Mouse (Mus musculus): ENCODE measurements at regions not wholly inside any gene's neighbourhood (a gene's known extent, or its start where the extent isn't known, plus 50 kb on each side); places are given as distances from the start of the nearest gene placed in this dataset.

- DNase-seq: peak; percentile 46 to 67
Measured at GRCm38 (mm10) chr8:25389371-25389855, 565.2 kb upstream of the Adam5 start.

DNA sequence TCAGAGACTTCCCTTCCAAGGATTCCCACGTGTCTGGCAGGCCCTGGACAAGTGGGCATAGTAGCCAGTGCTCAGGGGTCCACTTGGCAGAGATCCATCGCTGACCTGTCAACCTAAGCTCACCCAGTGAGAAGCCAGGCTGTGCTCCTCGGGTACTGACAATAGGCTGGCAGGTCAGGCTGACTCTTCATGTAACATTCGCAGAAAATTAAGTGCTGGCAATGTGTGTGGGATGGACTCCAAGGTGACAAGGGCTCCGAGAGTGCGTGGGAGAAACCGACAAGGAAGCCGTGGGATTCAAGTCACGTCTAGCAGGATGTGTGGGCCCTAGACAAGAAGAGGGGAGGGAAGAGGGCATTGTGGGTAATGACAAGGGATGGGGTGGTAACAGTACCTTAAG lies 564.6 kb upstream of the Adam5 start:
- DNase-seq: peak; percentile 42 to 50

DNA sequence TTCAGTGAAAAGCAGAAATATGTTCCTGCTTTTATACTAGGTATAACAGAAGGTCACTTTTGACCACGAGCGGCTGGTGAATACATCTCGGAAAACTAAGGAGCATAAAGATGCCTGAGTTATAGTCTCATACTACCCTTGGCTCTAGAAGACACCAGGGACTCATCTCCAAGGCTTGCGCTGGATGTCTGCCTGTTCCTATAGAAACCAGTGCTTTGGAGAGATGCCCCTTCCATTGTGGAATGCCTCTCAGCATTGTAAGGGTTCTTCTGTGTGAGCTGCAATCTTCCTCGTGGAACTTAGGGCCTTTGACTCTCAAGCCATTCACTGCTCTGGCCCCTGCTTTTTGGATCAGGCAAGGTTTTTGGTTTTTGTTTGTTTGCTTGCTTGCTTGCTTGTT lies 561.0 kb upstream of the Adam5 start:
- DNase-seq: no peak

- no peak for DNase-seq
Measured at GRCm38 (mm10) chr8:25384591-25384990, 560.4 kb upstream of the Adam5 start.

GRCm38 (mm10) chr8:25373276-25373675 lies 549.1 kb upstream of the Adam5 start:
- no peak for DNase-seq

DNA sequence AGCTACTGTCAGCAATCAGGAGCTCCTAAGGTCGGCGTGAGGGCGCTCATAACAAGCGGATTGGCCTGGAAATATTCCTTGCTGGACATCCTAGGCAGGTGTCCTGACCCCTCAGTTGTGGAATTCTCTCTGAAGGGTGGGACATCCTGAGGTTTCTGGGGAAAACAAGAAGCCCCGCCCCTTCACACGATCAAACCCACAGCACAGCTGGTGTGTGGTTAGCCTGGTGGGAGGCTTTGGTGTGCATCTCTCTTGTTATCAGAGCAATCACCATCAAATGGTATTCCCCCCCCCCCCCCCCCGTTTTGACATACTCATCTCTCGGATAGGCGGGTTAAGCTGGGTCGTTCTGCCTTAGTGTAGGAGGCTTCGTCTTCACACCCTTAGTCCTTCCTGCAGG lies 546.8 kb upstream of the Adam5 start:
- DNase-seq: no peak

DNA sequence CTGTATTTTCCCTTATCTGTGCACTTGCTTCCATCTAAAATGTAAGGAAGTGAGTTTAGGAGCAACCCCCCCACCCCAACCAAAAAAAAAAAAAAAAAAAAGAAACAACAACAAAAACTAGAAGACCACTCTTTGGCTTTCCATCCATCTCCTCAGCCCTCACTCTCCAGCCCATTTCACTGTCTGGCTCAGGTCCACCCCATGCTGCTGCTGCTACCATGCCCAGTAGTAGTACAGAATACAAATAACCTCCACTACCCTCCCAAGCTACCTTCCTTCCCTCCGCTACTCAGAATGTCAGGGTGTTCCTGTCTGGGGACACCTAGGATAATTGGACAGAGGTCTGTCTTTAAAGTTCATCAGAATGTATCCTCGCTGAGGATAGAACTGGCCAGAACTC lies 545.2 kb upstream of the Adam5 start:
- no peak for DNase-seq

GRCm38 (mm10) chr8:25368561-25369091 lies 544.5 kb upstream of the Adam5 start:
- DNase-seq: peak in 1 of 2 experiments; percentile 18

DNA sequence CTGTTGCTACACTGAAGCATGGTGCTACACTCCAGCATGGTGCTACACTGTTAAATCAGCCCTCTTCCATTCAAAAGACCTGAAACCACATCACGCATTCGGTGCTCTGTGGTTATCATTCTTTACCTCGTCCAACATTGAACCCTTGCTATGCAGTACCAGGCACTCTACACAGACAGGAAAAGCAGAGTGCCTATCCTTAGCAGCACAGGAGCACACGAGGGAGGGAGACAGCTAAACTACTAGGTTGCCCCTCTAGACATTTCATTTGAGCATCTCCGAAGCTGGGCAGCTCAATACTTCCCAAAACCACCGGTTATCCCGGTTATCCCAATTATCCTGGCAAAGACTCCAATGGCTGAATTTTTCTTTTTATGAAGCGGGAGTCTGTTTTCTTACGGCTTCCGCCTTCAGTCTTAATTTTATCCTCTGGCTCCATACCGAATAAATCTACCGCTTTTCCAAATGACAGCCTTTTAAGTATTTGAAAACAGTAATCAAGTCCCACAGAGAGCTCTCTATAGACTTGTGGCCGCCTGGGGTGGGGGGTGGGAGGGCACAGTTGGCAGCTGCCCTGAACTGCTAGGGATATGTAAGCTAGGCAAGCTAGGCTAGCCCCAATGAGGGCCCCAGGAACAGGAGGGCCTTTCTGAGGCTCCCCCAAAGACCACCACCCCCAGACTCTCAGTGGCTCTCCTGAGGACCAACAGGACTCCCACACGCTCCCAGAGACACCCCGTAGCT lies 543.8 kb upstream of the Adam5 start:
- no peak for DNase-seq

DNA sequence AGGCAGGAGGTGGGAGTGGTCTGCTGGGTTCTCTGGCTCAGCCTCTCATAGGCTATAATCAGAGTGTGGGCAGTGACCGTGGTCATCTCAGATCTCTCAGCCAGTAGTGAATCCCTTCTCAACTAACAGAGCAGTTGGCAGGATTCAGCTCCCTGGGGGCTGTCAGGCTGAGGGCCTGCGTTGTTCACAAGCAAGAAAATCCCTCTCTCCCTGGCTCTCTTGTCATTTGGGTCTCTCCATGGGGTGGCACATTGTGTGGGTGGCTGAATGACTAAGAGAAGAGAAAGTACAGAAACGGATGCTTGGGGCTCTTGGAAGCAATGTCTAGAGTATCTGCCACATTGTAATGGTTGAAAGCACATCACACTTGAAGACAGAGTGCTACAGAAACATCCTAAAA lies 542.0 kb upstream of the Adam5 start:
- no peak for DNase-seq

GRCm38 (mm10) chr8:25362656-25363055 lies 538.5 kb upstream of the Adam5 start:
- DNase-seq: no peak

GRCm38 (mm10) chr8:25362146-25362545 lies 538.0 kb upstream of the Adam5 start:
- DNase-seq: no peak

DNA sequence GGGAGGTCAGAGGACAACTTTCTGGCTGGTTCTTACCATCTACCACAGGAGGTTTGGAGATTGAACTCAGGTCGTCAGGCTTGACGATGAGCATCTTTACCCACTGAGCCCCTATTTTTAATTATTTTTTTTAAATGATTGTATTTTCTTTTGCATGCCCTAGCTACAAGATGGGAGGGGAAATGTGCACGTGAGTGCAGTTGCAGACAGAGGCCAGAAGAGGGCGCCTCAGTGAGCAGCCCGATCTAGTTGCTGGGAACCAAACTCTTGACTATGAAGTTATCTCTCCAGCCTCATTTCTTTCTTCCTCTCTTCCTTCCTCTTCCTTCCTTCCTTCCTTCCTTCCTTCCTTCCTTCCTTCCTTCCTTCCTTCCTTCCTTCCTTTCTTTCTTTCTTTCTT lies 537.3 kb upstream of the Adam5 start:
- DNase-seq: no peak

- DNase-seq: peak; percentile 47 to 65
Measured at GRCm38 (mm10) chr8:25358539-25359165, 534.5 kb upstream of the Adam5 start.

DNA sequence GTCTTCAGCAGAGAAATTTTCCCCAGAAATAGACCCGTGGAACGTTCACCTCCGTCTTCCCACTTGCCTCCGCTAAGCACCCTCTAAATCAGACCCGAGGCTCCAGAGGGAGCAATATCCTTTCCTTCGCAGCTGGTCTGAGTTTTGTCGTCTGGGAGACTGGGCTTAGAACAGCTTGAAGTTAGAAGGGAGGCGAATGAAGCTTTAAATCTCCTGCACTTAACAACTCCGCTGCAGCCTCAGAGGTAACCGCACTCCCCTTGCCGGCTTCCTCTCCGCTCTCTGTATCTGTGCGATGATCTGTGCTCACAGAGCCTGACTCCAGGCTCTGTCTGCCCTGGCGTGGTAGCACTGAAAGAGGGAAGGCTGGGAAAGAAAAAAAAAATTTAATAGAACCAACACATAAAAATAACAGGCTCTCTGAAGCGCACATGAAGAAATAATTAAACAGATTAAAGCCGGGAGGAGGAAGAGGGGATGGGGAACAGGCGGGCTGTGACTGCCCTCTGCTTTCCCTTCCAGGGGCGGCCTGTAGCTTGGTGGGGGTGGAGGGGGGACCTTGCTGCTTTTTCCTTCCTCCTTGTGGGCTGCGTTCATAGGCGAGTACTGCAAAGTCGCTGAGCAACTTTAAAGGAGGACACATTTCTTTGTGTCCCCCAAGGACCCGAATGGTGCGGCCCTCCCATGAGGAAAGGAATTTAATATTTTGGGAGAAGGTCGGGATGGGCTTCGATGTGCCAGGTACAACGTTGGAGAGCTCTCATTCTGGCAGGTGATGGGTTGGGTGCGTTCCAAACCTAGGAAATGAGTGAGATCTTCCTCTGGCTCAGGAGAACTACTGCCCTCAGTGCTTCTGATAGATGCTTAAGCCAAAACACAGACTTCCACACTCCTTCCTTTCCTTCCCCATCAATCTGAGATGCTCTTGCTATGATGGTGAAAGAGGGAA lies 529.9 kb upstream of the Adam5 start:
- DNase-seq: peak; percentile 31 to 43

GRCm38 (mm10) chr8:25353405-25353804 lies 529.2 kb upstream of the Adam5 start:
- peak in 1 of 2 experiments; percentile 24 for DNase-seq

- peak; percentile 20 to 33 for DNase-seq
Measured at GRCm38 (mm10) chr8:25348003-25348683, 524.0 kb upstream of the Adam5 start.

DNA sequence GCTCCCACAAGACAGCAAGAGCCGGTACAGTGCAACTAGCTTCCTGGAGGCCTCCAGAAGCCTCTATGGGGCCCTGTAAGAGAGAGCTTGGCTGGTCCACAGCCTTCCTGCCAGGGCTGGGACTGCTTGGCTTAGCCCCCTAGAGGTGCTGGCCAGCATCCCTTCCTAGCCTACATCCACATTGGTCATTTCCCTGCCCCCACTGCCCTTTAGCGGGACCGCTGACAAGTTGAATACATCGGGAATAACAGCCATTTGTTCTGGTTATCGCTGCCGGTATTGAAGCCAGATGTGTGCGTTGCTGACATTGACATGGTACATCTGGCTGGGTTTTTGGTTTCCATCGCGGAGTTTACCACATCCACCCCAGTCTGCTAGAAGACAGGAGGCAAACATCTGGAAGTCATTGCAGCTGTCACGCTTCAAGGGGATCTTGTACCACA lies 519.0 kb upstream of the Adam5 start:
- DNase-seq: no peak

DNA sequence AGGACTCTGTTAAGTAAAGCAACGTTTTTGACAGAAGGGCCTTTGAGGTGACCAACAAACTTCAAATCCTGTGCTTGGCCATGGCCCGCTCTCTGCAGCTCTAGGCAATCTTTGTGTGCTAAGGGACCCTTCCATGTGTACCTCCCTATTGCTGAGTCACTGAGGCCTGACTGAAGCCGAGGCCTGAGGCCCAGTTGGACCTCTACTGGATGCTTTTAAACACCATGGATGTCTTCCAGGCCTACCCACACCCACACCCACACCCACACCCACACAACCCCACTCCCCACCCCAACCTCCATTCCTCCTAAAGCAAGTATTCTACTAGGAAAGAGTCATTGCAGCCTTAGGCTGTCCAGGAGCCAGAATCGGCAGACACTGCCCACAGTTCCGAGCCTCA lies 518.3 kb upstream of the Adam5 start:
- DNase-seq: no peak

DNA sequence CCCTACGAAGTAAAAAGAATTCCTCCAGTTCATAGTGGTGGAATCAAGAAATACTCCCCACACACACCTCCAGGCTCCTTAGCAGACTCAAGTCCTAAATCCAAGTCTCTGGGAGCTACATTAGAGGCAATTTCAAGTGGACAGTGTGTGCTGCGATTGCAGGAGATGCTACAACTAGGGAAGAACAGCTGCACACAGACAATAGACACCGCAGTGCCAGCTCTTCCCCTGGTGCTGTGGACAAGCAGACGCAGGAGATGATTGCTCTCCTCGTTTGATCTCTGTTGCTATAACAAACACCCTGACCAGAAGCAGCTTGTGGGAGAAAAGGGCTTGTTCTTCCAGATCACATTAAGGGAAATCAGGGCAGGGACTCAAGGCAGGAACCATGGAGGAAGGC lies 517.1 kb upstream of the Adam5 start:
- no peak for DNase-seq

DNA sequence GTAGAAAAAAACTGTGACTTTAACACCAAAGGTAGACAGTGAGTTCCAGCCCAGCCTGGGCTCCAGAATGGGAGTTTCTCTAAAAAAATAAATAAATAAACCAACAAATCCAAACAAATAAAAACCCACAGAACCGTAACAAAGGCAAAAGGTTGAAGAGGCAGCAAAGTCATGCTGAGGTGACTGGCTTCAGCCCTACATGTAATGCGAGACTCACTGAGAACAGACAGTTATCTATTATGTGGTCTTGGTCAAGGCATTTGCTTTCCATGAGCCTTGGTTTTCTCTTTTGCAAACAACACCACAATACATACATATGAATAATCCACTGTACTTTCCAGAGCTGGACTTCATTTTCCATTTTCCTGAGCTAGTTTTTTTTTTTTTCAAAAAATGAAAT lies 516.6 kb upstream of the Adam5 start:
- no peak for DNase-seq

- no peak for DNase-seq
Measured at GRCm38 (mm10) chr8:25332120-25332607, 508.0 kb upstream of the Adam5 start.

Data from cerebellum, postnatal 36 days (tissue).